Mouse (Mus musculus) CH12.LX (cell line): ENCODE data around the gene Ifna5. TPM values are rescaled to one million over a fixed set of nuclear protein-coding genes. Genes with fewer than 3 reads are reported as not detected.
"Not testable (repeated sequence)": the region's sequence is repeated elsewhere in the genome, so short reads cannot be mapped to it uniquely, and the experiment has no call there.

Experiments used
- DNase-seq: peaks from one replicate; pipeline ENCODE4 v3.0.0-alpha.2; 2013; ENCODE audit errors: extremely low read depth
- H3K27ac ChIP-seq: 2 replicates; pipeline ENCODE4 v1.5.1; 2012; ENCODE audit warnings: low read depth, mild to moderate bottlenecking, control low read depth, moderate library complexity; ENCODE audit not compliant: insufficient read depth
- H3K27me3 ChIP-seq: replicated peaks from 2 replicates; pipeline ENCODE3; 2012; ENCODE audit warnings: inconsistent platforms
- H3K36me3 ChIP-seq, 2 experiments: replicated peaks in 1 of 2; 2 replicates each; pipeline versions ENCODE3 to v1.6.1; 2012; ENCODE audit warnings: inconsistent platforms in 1 of 2, low read length in 1 of 2, mild to moderate bottlenecking in 1 of 2, mixed read lengths in 1 of 2, moderate library complexity in 1 of 2; ENCODE audit not compliant: control insufficient read depth in 1 of 2, insufficient read depth in 1 of 2
- H3K4me1 ChIP-seq, 2 experiments: 2 replicates each; pipeline ENCODE4 v1.6.1; 2012; ENCODE audit warnings: inconsistent platforms in 1 of 2, moderate library complexity in 1 of 2; ENCODE audit not compliant: insufficient read depth in 2 of 2, control insufficient read depth in 1 of 2
- H3K4me2 ChIP-seq: 2 replicates; pipeline ENCODE4 v1.6.1; 2012; ENCODE audit warnings: low read depth, mild to moderate bottlenecking, control low read depth; ENCODE audit not compliant: poor library complexity, insufficient read depth, severe bottlenecking
- H3K4me3 ChIP-seq, 3 experiments: fragments of 150-350 bp in 1 of 3; sonication (generic) in 1 of 3; replicated peaks in 1 of 3; 2 replicates each; pipeline versions ENCODE3 to v1.5.1; 2011 to 2012; ENCODE audit warnings: low read depth in 2 of 3, low read length in 2 of 3, mild to moderate bottlenecking in 2 of 3, moderate library complexity in 2 of 3, control low read depth in 1 of 3, improper control_type of control experiment in 1 of 3, inconsistent platforms in 1 of 3, mixed read lengths in 1 of 3; ENCODE audit not compliant: poor library complexity in 1 of 3
- H3K79me2 ChIP-seq: replicated peaks from 2 replicates; pipeline ENCODE4 v1.6.1; 2012; ENCODE audit warnings: mild to moderate bottlenecking, moderate library complexity; ENCODE audit not compliant: control insufficient read depth, poor library complexity, insufficient read depth, severe bottlenecking; ENCODE audit errors: extremely low read depth
- H3K9ac ChIP-seq: 2 replicates; pipeline ENCODE4 v1.6.1; 2012; ENCODE audit warnings: low read depth, mild to moderate bottlenecking, control low read depth, moderate library complexity; ENCODE audit not compliant: insufficient read depth
- H3K9me3 ChIP-seq: replicated peaks from 2 replicates; pipeline ENCODE3; 2012; ENCODE audit warnings: low read length, inconsistent platforms, mixed read lengths
- KAT2A ChIP-seq: IDR thresholded peaks from 2 replicates; pipeline ENCODE4 v1.6.1; 2012; ENCODE audit warnings: low read length, improper control_type of control experiment, inconsistent platforms; ENCODE audit not compliant: insufficient replicate concordance
- PAX5 ChIP-seq: IDR thresholded peaks from 2 replicates; pipeline ENCODE4 v1.6.1; 2012; ENCODE audit warnings: low read length, inconsistent platforms, mixed read lengths
- dilution Hi-C: fragments of 300-500 bp; cut with MboI; formaldehyde crosslinking; loops from 2 replicates; pipeline ENCODE4 v1.14.3; 2020; ENCODE audit warnings: low sequenced_read_pairs; ENCODE audit not compliant: extremely low pct_unique_long_range_greater_than_20kb, extremely low pct_ligation_motif_present
- in situ Hi-C: fragments of 300-500 bp; cut with MboI; formaldehyde crosslinking; loops from 3 replicates; pipeline ENCODE4 v1.14.3; 2019; ENCODE audit warnings: low sequenced_read_pairs, low pct_ligation_motif_present, low pct_unique_long_range_greater_than_20kb, mixed read lengths
- polyA plus RNA-seq: library from polyadenylated mRNA; unstranded; fragments of >175 nt; gene quantifications from 2 replicates; pipeline ENCODE4 v1.2.1, GENCODE M21; 2012; ENCODE audit warnings: low read depth; ENCODE audit not compliant: insufficient read length
- total RNA-seq, 2 experiments: library from RNA; depleted of rRNA; stranded (reverse); fragments of 300-350 nt in 1 of 2; fragments of >200 nt in 1 of 2; gene quantifications; 2 replicates each; pipeline ENCODE4 v1.2.3; 2012 to 2014

The Ifna5 gene
- total and polyA plus RNA-seq, 3 experiments, result not detected

DNA sequence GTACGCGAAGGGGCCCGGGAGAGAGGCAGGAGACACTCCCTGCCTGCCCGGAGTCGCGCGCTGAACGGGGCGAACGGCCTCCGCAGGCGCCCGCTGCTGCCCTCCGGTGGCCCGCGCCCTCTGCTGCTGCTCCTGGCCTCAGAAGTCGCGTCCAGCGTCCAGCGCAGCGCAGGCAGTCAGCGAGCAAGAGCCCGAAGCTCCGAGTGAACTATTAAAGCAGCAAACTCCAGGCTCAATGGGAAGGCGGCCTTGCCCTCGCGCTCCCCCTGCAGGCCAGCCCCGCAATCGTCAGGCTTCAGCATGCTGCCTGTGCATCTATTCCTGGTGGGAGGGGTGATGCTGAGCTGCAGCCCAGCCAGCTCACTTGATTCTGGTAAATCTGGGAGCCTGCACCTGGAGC, 32.4 kb upstream of the Ifna5 start, which contains the start of gene Gm13287:
Gm13287 (plus strand) TSS at position 301 of the 400 bp plus-strand sequence.
- H3K4me1 ChIP-seq, H3K79me2 ChIP-seq, H3K27ac ChIP-seq, DNase-seq, H3K4me3 ChIP-seq, H3K9me3 ChIP-seq, H3K36me3 ChIP-seq, in situ Hi-C loops, dilution Hi-C loops, H3K9ac ChIP-seq: not testable (repeated sequence)
- peaks cover 11% of the 10 kb centered on the region for H3K27me3 ChIP-seq
- peak within 1 kb of the TSS; percentile 32; the same call in 1 of the 2 replicates for H3K4me2 ChIP-seq

- H3K9ac ChIP-seq, H3K9me3 ChIP-seq, in situ Hi-C loops, H3K79me2 ChIP-seq, H3K4me2 ChIP-seq, DNase-seq, H3K4me1 ChIP-seq, H3K27ac ChIP-seq, dilution Hi-C loops, H3K36me3 ChIP-seq: not testable (repeated sequence)
- Histone ChIP-seq H3K4me3 (peak within 1 kb of the TSS in 1 of 3 experiments; percentile 25), H3K27me3 (peaks cover 30% of the 10 kb centered on the region)
These were observed 30.1 kb upstream of the Ifna5 start, which contains the start of gene Gm13288 for GRCm38 (mm10) chr4:88805231-88805630. TSS of gene Gm13288 (plus strand) at chr4:88805531.

GRCm38 (mm10) chr4:88805761-88806160, 29.6 kb upstream of the Ifna5 start:
- DNase-seq, dilution Hi-C loops: not testable (repeated sequence)

DNA sequence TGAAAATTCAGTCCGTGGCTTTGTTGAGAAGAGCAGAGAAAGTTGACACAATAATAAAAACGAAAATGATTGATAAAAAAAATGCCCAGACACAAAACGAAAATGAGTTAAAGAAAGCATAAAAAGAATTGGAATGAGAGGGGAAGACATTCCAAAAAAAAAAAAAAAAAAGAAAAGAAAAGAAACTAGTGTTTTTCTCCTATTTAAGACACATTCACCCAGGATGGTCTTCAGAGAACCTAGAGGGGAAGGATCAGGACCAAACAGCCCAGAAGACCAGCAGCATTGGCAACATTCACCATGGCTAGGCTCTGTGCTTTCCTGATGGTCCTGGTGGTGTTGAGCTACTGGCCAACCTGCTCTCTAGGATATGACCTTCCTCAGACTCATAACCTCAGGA, 19.4 kb upstream of the Ifna5 start, which contains the start of gene Ifna7:
Ifna7 (plus strand) TSS at position 301 of the 400 bp plus-strand sequence.
- DNase-seq, result no peak
- Histone ChIP-seq H3K27ac (no peak within 1 kb of the TSS), H3K79me2 (no peaks in the 10 kb centered on the region), H3K4me1 (no peaks in the 10 kb centered on the region), H3K9me3 (peaks cover 10% of the 10 kb centered on the region), H3K36me3 (no peaks in the 10 kb centered on the region), H3K4me3 (no peak within 1 kb of the TSS), H3K27me3 (peaks cover 46% of the 10 kb centered on the region), H3K4me2 (no peak within 1 kb of the TSS), H3K9ac (no peak within 1 kb of the TSS)
- TF ChIP-seq KAT2A (no peak), PAX5 (no peak)
- in situ Hi-C loops, result no loop called here
- dilution Hi-C loops, result no loop called here

More at GRCm38 (mm10) chr4:88805761-88806160, 29.6 kb upstream of the Ifna5 start:
- H3K27ac ChIP-seq, H3K79me2 ChIP-seq, H3K36me3 ChIP-seq, H3K9ac ChIP-seq, H3K4me2 ChIP-seq, H3K9me3 ChIP-seq, in situ Hi-C loops, H3K4me1 ChIP-seq: not testable (repeated sequence)
- peak overlapping the region in 1 of 3 experiments; percentile 25 for H3K4me3 ChIP-seq
- peaks cover 36% of the 10 kb centered on the region for H3K27me3 ChIP-seq
